Mouse (Mus musculus) liver, embryonic 14.5 days (tissue): ENCODE results near the gene Bloc1s6.

Experiments
- CTCF ChIP-seq: IDR thresholded peaks from 2 replicates; pipeline ENCODE4 v1.5.1; 2016; ENCODE audit warnings: antibody characterized with exemption, low read depth, control low read depth
- EP300 ChIP-seq: IDR thresholded peaks from 2 replicates; pipeline ENCODE4 v1.6.1; 2016; ENCODE audit warnings: antibody characterized with exemption, low read depth

DNA sequence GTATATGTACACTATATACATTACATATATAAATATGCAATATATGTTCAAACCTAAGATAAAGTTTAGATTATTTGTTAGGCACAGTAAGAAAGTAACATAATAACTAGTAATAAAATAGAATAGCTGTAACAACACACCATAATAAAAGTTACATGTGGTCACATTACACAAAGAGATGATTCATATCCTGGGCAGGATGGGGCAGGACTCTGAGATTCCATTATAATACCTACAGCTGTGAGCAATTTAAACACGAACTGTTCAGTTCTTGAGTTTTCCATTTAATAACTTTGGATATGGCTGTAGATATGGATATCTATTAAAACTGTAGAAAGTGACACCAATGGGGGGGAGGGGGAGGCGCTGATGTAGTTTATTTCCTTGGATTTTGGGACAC lies 40.8 kb upstream of the Bloc1s6 start:
- TF ChIP-seq CTCF (no peak), EP300 (no peak)
